Mouse (Mus musculus): ENCODE data around the gene Ptcd2. TPM values are rescaled to one million over a fixed set of nuclear protein-coding genes. Genes with fewer than 3 reads are reported as not detected.
"Not testable (repeated sequence)": the region's sequence is repeated elsewhere in the genome, so short reads cannot be mapped to it uniquely, and the experiment has no call there.

The Ptcd2 gene
- polyA plus RNA-seq, 1 experiment from 2014 or later, result 42.3 TPM

DNA sequence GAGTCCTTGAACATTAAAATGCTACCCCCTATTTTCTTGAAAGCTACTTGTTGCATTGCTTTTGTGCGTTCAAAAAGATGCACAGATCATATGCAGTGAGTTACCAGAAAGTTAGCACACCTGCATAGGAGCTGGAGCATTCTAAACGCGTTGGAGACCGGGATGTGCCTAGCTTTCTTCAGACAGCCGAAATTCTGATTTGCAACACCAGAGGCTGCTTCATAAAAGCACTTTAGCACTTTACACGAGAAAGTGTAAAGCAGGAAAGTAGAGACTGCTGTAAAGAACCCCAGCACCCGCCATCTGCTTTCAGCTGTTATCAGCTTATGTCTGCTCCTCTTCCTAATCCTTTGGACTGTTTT, 9.0 kb upstream of the Ptcd2 start:
- H3K9me3 ChIP-seq, result no peaks in the 10 kb centered on the region
- peak overlapping the region; percentile 64 for H3K4me2 ChIP-seq
- H3K4me1 ChIP-seq, result peaks cover 4% of the 10 kb centered on the region; the same call in 1 of the 2 replicates
- WGBS, result 6% methylated on average over 7 of the region's 7 CpGs
- ATAC-seq (ENCODE audit: insufficient read depth, low FRiP score, low read depth), result no peak
- H3K4me3 ChIP-seq (replicated peaks), result peak overlapping the region; percentile 43
- no peaks in the 10 kb centered on the region for H3K27me3 ChIP-seq (replicated peaks)
- peak overlapping the region; percentile 84 for H3K27ac ChIP-seq
- peaks cover 9% of the 10 kb centered on the region; the same call in 1 of the 2 replicates for H3K36me3 ChIP-seq
- H3K9ac ChIP-seq, result no peak overlapping the region

GRCm38 (mm10) chr13:99352758-99353489, 8.4 kb upstream of the Ptcd2 start:
- H3K27ac ChIP-seq, result peak overlapping the region; percentile 84
- H3K27me3 ChIP-seq (replicated peaks), result no peaks in the 10 kb centered on the region
- no peaks in the 10 kb centered on the region for H3K9me3 ChIP-seq
- ATAC-seq (ENCODE audit: insufficient read depth, low FRiP score, low read depth), result peak; percentile 100
- H3K4me3 ChIP-seq (replicated peaks), result peak overlapping the region; percentile 43
- no peak overlapping the region for H3K9ac ChIP-seq
- peak overlapping the region; percentile 64 for H3K4me2 ChIP-seq
- WGBS, result 10% methylated on average over 28 of the region's 28 CpGs
- H3K4me1 ChIP-seq, result peaks cover 4% of the 10 kb centered on the region; the same call in 1 of the 2 replicates
- peaks cover 15% of the 10 kb centered on the region; the same call in 1 of the 2 replicates for H3K36me3 ChIP-seq

DNA sequence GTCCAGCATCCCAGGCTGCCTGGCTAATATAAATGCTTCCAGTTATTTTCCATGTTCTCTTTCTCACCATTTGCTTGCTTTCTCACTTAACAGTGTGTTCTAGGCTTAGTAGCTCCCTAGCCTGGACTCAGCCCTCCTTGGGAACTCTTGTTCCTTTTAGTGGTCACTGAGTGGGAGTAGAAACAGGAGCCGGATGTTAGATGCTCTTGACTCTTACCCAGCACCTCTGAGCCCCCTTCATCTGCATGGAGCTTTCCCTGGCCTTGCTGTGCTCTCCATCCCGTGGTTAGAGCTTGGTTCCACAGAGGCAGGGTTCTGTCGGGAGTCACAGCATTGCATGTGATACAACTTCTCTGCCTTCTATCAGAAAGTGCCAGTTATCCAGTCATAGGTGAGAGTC, 7.1 kb upstream of the Ptcd2 start:
- WGBS, result 79% methylated on average over 3 of the region's 3 CpGs
- H3K4me2 ChIP-seq, result no peak overlapping the region
- H3K27me3 ChIP-seq (replicated peaks), result no peaks in the 10 kb centered on the region
- peaks cover 15% of the 10 kb centered on the region; the same call in 1 of the 2 replicates for H3K36me3 ChIP-seq
- H3K4me3 ChIP-seq (replicated peaks), result no peak overlapping the region
- peaks cover 4% of the 10 kb centered on the region; the same call in 1 of the 2 replicates for H3K4me1 ChIP-seq
- H3K9me3 ChIP-seq, result no peaks in the 10 kb centered on the region
- no peak overlapping the region for H3K9ac ChIP-seq
- ATAC-seq (ENCODE audit: insufficient read depth, low FRiP score, low read depth), result no peak
- no peak overlapping the region for H3K27ac ChIP-seq

DNA sequence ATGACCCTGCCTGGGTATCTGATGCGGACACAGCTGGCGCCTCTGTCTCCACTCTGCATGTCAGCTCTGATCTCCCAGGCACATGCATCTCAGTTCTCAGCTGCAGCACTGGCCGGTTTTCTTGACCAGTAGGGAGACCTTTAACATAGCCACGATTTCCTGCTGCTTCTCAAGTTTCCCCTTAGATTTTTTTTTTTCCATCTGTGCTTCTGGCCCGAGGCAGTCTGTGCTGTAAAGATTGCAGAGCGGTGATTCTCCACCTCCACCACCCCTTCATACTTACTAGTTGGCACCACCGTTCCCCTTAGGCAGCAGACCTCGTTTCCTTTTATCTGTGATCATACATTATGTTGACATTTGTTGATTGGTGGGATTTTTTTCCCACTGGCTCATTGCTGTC, 6.7 kb upstream of the Ptcd2 start:
- no peak for ATAC-seq (ENCODE audit: insufficient read depth, low FRiP score, low read depth)

DNA sequence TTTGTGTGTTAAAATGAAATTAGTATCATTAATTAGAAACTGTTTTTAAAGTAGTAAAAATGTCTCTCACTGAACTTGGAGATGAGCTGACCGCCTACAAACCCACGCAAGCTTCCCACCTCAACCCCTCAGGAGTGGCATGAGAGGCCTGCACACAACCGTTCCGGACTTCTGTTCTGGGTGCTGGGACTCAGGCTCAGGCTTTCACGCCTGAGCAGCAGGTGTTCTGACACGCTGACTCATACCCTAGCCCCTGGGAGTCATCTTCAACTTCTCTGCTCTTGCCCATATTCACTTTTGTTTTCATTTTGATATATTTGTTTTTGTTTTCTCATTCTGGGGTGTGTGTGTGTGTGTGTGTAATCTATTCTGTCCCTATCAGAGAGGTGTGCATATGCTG, 5.5 kb upstream of the Ptcd2 start:
- ATAC-seq (ENCODE audit: insufficient read depth, low FRiP score, low read depth), result no peak
- WGBS, result 87% methylated on average over 6 of the region's 6 CpGs
- no peaks in the 10 kb centered on the region for H3K9me3 ChIP-seq

More for the DNA sequence above, 6.7 kb upstream of the Ptcd2 start:
- Histone ChIP-seq H3K36me3 (peaks cover 15% of the 10 kb centered on the region; the same call in 1 of the 2 replicates), H3K27ac (no peak overlapping the region), H3K9ac (no peak overlapping the region), H3K4me3 (replicated peaks) (no peak overlapping the region), H3K27me3 (replicated peaks) (no peaks in the 10 kb centered on the region), H3K4me2 (no peak overlapping the region), H3K4me1 (peaks cover 4% of the 10 kb centered on the region; the same call in 1 of the 2 replicates), H3K9me3 (no peaks in the 10 kb centered on the region)
- 48% methylated on average over 8 of the region's 8 CpGs for WGBS

DNA sequence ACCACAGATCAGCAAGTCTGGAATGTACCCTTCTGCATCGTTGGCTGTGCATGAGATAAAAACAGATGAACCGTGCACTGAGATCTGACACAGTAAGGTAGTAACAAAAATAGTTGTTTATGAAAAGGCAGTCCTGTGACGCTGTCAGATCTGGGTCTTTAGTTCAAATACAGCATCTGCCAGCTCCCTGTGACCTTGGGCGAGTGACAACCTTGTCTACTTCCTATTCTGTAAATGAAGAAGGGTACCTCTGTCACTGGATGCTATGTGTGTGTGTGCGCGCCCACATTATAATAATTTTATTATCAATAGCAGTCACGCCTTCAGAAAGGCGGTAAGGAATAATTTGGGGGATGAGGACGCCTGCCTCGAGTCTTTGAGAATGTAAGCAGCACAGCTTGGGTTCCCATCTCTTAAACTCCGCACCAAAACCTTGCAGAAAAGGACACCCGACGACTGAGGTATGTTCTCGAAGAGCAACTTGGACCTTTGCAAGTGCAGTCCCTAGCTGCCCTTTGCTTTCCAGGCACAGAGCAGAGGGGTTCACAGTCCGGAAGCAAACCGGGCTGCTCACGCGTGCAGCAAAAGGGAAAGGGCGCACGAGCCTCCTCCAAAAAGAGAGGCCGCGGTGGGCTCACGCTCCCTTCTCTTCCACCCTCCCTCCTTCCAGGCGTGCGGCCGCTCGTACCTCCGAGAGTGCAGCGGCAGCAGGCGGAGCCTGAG, 468 bp downstream of the Ptcd2 start:
- WGBS, result 3% methylated on average over 30 of the region's 30 CpGs
- peak overlapping the region; percentile 65 for H3K4me2 ChIP-seq
- H3K4me1 ChIP-seq, result peaks cover 7% of the 10 kb centered on the region
- H3K27me3 ChIP-seq (replicated peaks), result no peaks in the 10 kb centered on the region
- H3K27ac ChIP-seq, result peak overlapping the region; percentile 82
- H3K4me3 ChIP-seq (replicated peaks), result peak overlapping the region; percentile 68
- H3K9ac ChIP-seq, result peak overlapping the region; percentile 67; the same call in 1 of the 2 replicates
- peaks cover 42% of the 10 kb centered on the region for H3K36me3 ChIP-seq
- peak; percentile 60; the same call in 1 of the 2 replicates for ATAC-seq (ENCODE audit: insufficient read depth, low FRiP score, low read depth)
- no peaks in the 10 kb centered on the region for H3K9me3 ChIP-seq

More for the DNA sequence above, 5.5 kb upstream of the Ptcd2 start:
- H3K9ac ChIP-seq, result no peak overlapping the region
- peaks cover 15% of the 10 kb centered on the region; the same call in 1 of the 2 replicates for H3K36me3 ChIP-seq
- no peaks in the 10 kb centered on the region; the same call in 1 of the 2 replicates for H3K4me1 ChIP-seq
- H3K27me3 ChIP-seq (replicated peaks), result no peaks in the 10 kb centered on the region
- no peak overlapping the region for H3K4me3 ChIP-seq (replicated peaks)
- H3K4me2 ChIP-seq, result no peak overlapping the region
- H3K27ac ChIP-seq, result no peak overlapping the region

- Histone ChIP-seq H3K27me3 (replicated peaks) (no peaks in the 10 kb centered on the region), H3K36me3 (peaks cover 37% of the 10 kb centered on the region), H3K9ac (no peak overlapping the region), H3K9me3 (no peaks in the 10 kb centered on the region), H3K4me3 (replicated peaks) (no peak overlapping the region), H3K4me2 (no peak overlapping the region), H3K27ac (no peak overlapping the region), H3K4me1 (peaks cover 7% of the 10 kb centered on the region)
- WGBS, result 93% methylated on average over 6 of the region's 6 CpGs
- ATAC-seq (ENCODE audit: insufficient read depth, low FRiP score, low read depth), result no peak
Measured at GRCm38 (mm10) chr13:99341504-99341903, 3.0 kb downstream of the Ptcd2 start.

DNA sequence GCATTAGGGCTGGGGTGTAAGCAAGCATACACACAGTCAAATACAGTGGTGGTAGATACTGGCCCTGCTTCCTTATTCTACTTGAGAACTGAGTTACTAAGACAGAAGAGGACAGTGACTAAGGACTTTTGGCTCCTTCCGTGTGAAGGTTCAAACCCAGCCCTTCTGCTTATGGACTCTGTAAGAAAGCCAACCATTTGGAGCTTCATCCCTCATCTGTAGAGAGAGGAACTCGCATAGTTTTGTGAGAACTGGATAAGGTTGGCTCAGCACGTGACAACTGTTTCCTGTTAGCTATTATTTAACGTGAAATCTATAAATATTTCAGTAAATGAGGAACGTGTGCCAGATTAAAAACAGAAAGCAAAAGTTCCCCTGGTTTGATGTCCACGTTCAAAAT, 7.0 kb downstream of the Ptcd2 start:
- no peak for ATAC-seq (ENCODE audit: insufficient read depth, low FRiP score, low read depth)
- Histone ChIP-seq H3K4me3 (replicated peaks) (no peak overlapping the region), H3K9ac (no peak overlapping the region), H3K9me3 (no peaks in the 10 kb centered on the region), H3K27ac (no peak overlapping the region), H3K27me3 (replicated peaks) (no peaks in the 10 kb centered on the region), H3K36me3 (peaks cover 48% of the 10 kb centered on the region), H3K4me2 (no peak overlapping the region), H3K4me1 (no peaks in the 10 kb centered on the region)
- WGBS, result 68% methylated on average over 6 of the region's 6 CpGs

GRCm38 (mm10) chr13:99331255-99331654, 13.2 kb downstream of the Ptcd2 start:
- H3K9me3 ChIP-seq, result no peaks in the 10 kb centered on the region
- ATAC-seq (ENCODE audit: insufficient read depth, low FRiP score, low read depth), result no peak
- H3K9ac ChIP-seq, result no peak overlapping the region
- H3K27ac ChIP-seq, result no peak overlapping the region
- H3K4me3 ChIP-seq (replicated peaks), result no peak overlapping the region
- no peaks in the 10 kb centered on the region for H3K27me3 ChIP-seq (replicated peaks)
- no peaks in the 10 kb centered on the region for H3K4me1 ChIP-seq
- WGBS, result 61% methylated on average over 4 of the region's 4 CpGs
- H3K4me2 ChIP-seq, result no peak overlapping the region
- peaks cover 49% of the 10 kb centered on the region for H3K36me3 ChIP-seq

DNA sequence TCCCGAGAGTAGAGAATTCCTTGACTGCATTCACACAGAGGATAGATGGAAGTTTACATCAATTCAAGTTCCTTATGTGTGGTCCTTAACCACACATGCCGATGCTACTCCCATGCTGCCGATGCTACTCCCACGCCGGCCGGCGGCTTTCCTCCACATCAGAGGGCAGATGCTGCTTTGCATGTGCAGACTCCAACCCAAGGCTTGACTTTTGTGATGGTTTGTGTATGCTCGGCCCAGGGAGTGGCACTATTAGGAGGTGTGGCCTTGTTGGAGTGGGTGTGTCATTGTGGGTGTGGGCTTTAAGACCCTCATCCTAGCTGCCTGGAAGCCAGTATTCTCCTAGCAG, 20.2 kb downstream of the Ptcd2 start:
- H3K9me3 ChIP-seq; H3K27me3 ChIP-seq (replicated peaks); H3K9ac ChIP-seq; H3K4me3 ChIP-seq (replicated peaks); H3K4me2 ChIP-seq; H3K27ac ChIP-seq; H3K4me1 ChIP-seq; ATAC-seq (ENCODE audit: insufficient read depth, low FRiP score, low read depth): not testable (repeated sequence)
- 80% methylated on average over 8 of the region's 8 CpGs for WGBS
- H3K36me3 ChIP-seq, result peaks cover 48% of the 10 kb centered on the region

- Histone ChIP-seq H3K4me1 (no peaks in the 10 kb centered on the region), H3K27ac (no peak overlapping the region), H3K9me3 (no peaks in the 10 kb centered on the region), H3K27me3 (replicated peaks) (no peaks in the 10 kb centered on the region), H3K4me2 (no peak overlapping the region), H3K36me3 (peaks cover 44% of the 10 kb centered on the region), H3K4me3 (replicated peaks) (no peak overlapping the region), H3K9ac (no peak overlapping the region)
- WGBS, result 77% methylated on average over 7 of the region's 7 CpGs
- ATAC-seq (ENCODE audit: insufficient read depth, low FRiP score, low read depth), result no peak
Measured at GRCm38 (mm10) chr13:99323632-99324336, 20.7 kb downstream of the Ptcd2 start.

- 93% methylated on average over 13 of the region's 13 CpGs for WGBS
- H3K4me1 ChIP-seq; H3K9me3 ChIP-seq; H3K4me2 ChIP-seq; H3K9ac ChIP-seq; ATAC-seq (ENCODE audit: insufficient read depth, low FRiP score, low read depth); H3K27ac ChIP-seq; H3K4me3 ChIP-seq (replicated peaks); H3K27me3 ChIP-seq (replicated peaks): not testable (repeated sequence)
- peaks cover 43% of the 10 kb centered on the region for H3K36me3 ChIP-seq
Measured at GRCm38 (mm10) chr13:99322915-99323314, 21.6 kb downstream of the Ptcd2 start.

Data from stomach, embryonic 15.5 days (tissue).